Mouse (Mus musculus) right cerebral cortex, adult 2 months (tissue): Measurements from ENCODE around the gene Apol7b.
"Not testable (repeated sequence)": the region's sequence is repeated elsewhere in the genome, so short reads cannot be mapped to it uniquely, and the experiment has no call there.

Source experiments
- DNase-seq, 2 experiments: peaks; one replicate each; pipeline ENCODE4 v3.0.0; 2021 to 2022; ENCODE audit warnings: low spot score in 2 of 2

Apol7b gene

GRCm38 (mm10) chr15:77447392-77447791 lies at the start of gene Apol7b:
Gene Apol7b, minus strand, starts transcription at chr15:77447492.
- DNase-seq, result not testable (repeated sequence)

- not testable (repeated sequence) for DNase-seq
These were observed 47.4 kb upstream of the Apol7b start for GRCm38 (mm10) chr15:77494694-77495093.

- DNase-seq, result not testable (repeated sequence)
These were observed 45.9 kb upstream of the Apol7b start for GRCm38 (mm10) chr15:77493181-77493580.

GRCm38 (mm10) chr15:77482140-77482794 lies 35.0 kb upstream of the Apol7b start:
- DNase-seq, result no peak

- not testable (repeated sequence) for DNase-seq
These were observed 29.4 kb upstream of the Apol7b start, which contains the start of gene Apol10a for GRCm38 (mm10) chr15:77476693-77477092. Gene Apol10a, plus strand, starts transcription at chr15:77477047.

- not testable (repeated sequence) for DNase-seq
These were observed 27.6 kb upstream of the Apol7b start for GRCm38 (mm10) chr15:77474699-77475390.

GRCm38 (mm10) chr15:77449927-77450326 lies 2.6 kb upstream of the Apol7b start:
- DNase-seq, result peak; percentile 5 to 7

- not testable (repeated sequence) for DNase-seq
These were observed 1.6 kb downstream of the Apol7b start for GRCm38 (mm10) chr15:77445668-77446067.

GRCm38 (mm10) chr15:77444746-77445145 lies 2.5 kb downstream of the Apol7b start:
- DNase-seq, result peak; percentile 26 to 45

GRCm38 (mm10) chr15:77428690-77429448 lies 18.4 kb downstream of the Apol7b start:
- not testable (repeated sequence) for DNase-seq

GRCm38 (mm10) chr15:77422925-77423324 lies 24.4 kb downstream of the Apol7b start:
- peak in 1 of 2 experiments; percentile 15 for DNase-seq

GRCm38 (mm10) chr15:77419657-77420056 lies 27.6 kb downstream of the Apol7b start:
- DNase-seq, result not testable (repeated sequence)

GRCm38 (mm10) chr15:77416655-77417333 lies 30.5 kb downstream of the Apol7b start:
- not testable (repeated sequence) for DNase-seq

GRCm38 (mm10) chr15:77415653-77416052 lies 31.6 kb downstream of the Apol7b start:
- DNase-seq, result not testable (repeated sequence)

GRCm38 (mm10) chr15:77412695-77413094 lies 34.6 kb downstream of the Apol7b start:
- DNase-seq, result not testable (repeated sequence)

GRCm38 (mm10) chr15:77411035-77411434 lies 36.3 kb downstream of the Apol7b start, which contains the start of gene Apol9a:
Gene Apol9a, minus strand, starts transcription at chr15:77411135.
- not testable (repeated sequence) for DNase-seq

- not testable (repeated sequence) for DNase-seq
These were observed 40.9 kb downstream of the Apol7b start for GRCm38 (mm10) chr15:77406370-77406769.

- DNase-seq, result peak in 1 of 2 experiments; percentile 26
These were observed 48.3 kb downstream of the Apol7b start, which contains the start of gene Apol7a for GRCm38 (mm10) chr15:77399027-77399426. Gene Apol7a, minus strand, starts transcription at chr15:77399110.

- DNase-seq, result peak; percentile 42 to 50
These were observed 49.7 kb downstream of the Apol7b start for GRCm38 (mm10) chr15:77397450-77398132.

- DNase-seq, result not testable (repeated sequence)
These were observed 53.5 kb downstream of the Apol7b start for GRCm38 (mm10) chr15:77393832-77394231.

- no peak for DNase-seq
These were observed 59.8 kb downstream of the Apol7b start for GRCm38 (mm10) chr15:77387462-77387861.
